Comparison of ENCODE assay signal across 8 mouse cellular contexts in genomic region chr5:134101883-134102282, GRCm38 (mm10). TPM values are rescaled to one million over a fixed set of nuclear protein-coding genes. Genes with fewer than 3 reads are reported as not detected.
DNase-seq lines count a peak whose midpoint lies in the region; ATAC-seq lines count a peak whose summit lies in the region.

No protein-coding gene starts in this region.

- peak overlapping the region; percentile 91 for H3K4me2 ChIP-seq in hindbrain, embryonic 16.5 days (ENCODE audit: low read length)

- peaks cover 20% of the 10 kb centered on the region for H3K4me1 ChIP-seq in hindbrain, embryonic 16.5 days (ENCODE audit: control insufficient read depth, insufficient read depth, low read depth, low read length)

- intact Hi-C loops in gastrocnemius, postnatal 36 days (cut with DNase I) = no loop called here
- intact Hi-C loops in left cerebral cortex, postnatal 36 days (cut with DNase I) = no loop called here

- no peaks in the 10 kb centered on the region for H3K27me3 ChIP-seq in hindbrain, embryonic 16.5 days (replicated peaks; ENCODE audit: control insufficient read depth, insufficient read depth, low read length)

- peaks cover 8% of the 10 kb centered on the region; the same call in 1 of the 2 replicates for H3K36me3 ChIP-seq in hindbrain, embryonic 16.5 days (ENCODE audit: control insufficient read depth, insufficient read depth, low read length)

- H3K4me3 ChIP-seq in hindbrain, embryonic 16.5 days (ENCODE audit: low read length) = peak overlapping the region; percentile 89; the same call in 1 of the 2 replicates

- 27% methylated on average over 5 of the region's 5 CpGs for WGBS in hindbrain, embryonic 16.5 days

- ATAC-seq in hindbrain, embryonic 16.5 days = no peak

- DNase-seq in gastrocnemius, adult 18-20 months (ENCODE audit: low spot score) = peak; percentile 38
- DNase-seq in gastrocnemius, postnatal 36 days = no peak
- DNase-seq in adipocyte (ENCODE audit: low spot score) = peak; percentile 72
- peak; percentile 7 for DNase-seq in lung, postnatal 25 days (ENCODE audit: low spot score)
- DNase-seq in B cell, adult 2 months = no peak
- no peak for DNase-seq in left cerebral cortex, postnatal 36 days (ENCODE audit: low spot score in 2 of 2)
- no peak for DNase-seq in left cerebral cortex, adult 18-20 months (ENCODE audit: low spot score in 2 of 2)

- no peak overlapping the region for H3K27ac ChIP-seq in hindbrain, embryonic 16.5 days (ENCODE audit: low read depth, low read length)

- no peaks in the 10 kb centered on the region for H3K9me3 ChIP-seq in hindbrain, embryonic 16.5 days (ENCODE audit: control insufficient read depth, low read length)

- no peak overlapping the region for H3K9ac ChIP-seq in hindbrain, embryonic 16.5 days (ENCODE audit: low read depth, low read length)

RNA-seq across cellular contexts. Expression of gene Castor2, which starts 2.4 kb away (rescaled TPM):
- 10 to 100 TPM; 42.9 to 67.4 TPM for total RNA-seq in gastrocnemius, adult 18-20 months (2021)
- 10 to 100 TPM; 37.2 to 47.7 TPM for total RNA-seq in gastrocnemius, postnatal 36 days (2021)
- polyA plus RNA-seq in hindbrain, embryonic 16.5 days (2015; fragmentation: Nextera tagmentation; extraction: Ambion mirVana) = 25.3 and 30.7 TPM in 2 replicates
- 10 to 100 TPM; 81.8 to 92.0 TPM for total RNA-seq in left cerebral cortex, postnatal 36 days (2021)
- 10 to 100 TPM; 71.2 to 88.0 TPM for total RNA-seq in left cerebral cortex, adult 18-20 months (2021)

Comparison
In these comparisons a context has a peak if more than half of its experiments do, and no peak if none do; other contexts are left out.
1. DNase-seq: peak in gastrocnemius, adult 18-20 months (single experiment), adipocyte (single experiment) and lung, postnatal 25 days (single experiment); none in gastrocnemius, postnatal 36 days (0 of 2), B cell, adult 2 months (0 of 2), left cerebral cortex, postnatal 36 days (0 of 2) and left cerebral cortex, adult 18-20 months (0 of 2).